Mouse (Mus musculus) heart, embryonic 11.5 days (tissue): ENCODE measurements at regions not wholly inside any gene's neighbourhood (a gene's known extent, or its start where the extent isn't known, plus 50 kb on each side); places are given as distances from the start of the nearest gene placed in this dataset.

Source experiments
- ATAC-seq: fragments of 200-750 bp; cut with Nextera tagmentation; replicated peaks from 2 replicates; pipeline ENCODE4 v1.8.0; 2017; ENCODE audit warnings: moderate library complexity; ENCODE audit not compliant: insufficient number of reproducible peaks, low FRiP score, low TSS enrichment
- H3K27ac ChIP-seq: fragments of 300-500 bp; sonication (generic); 2 replicates; pipeline ENCODE4 v1.5.1; 2014; ENCODE audit warnings: mild to moderate bottlenecking, low read depth, low read length
- H3K27me3 ChIP-seq: fragments of 300-500 bp; sonication (generic); 2 replicates; pipeline ENCODE4 v1.6.1; 2014; ENCODE audit warnings: mild to moderate bottlenecking, low read length, mixed read lengths; ENCODE audit not compliant: control insufficient read depth, insufficient read depth
- H3K36me3 ChIP-seq: fragments of 300-500 bp; sonication (generic); 2 replicates; pipeline ENCODE4 v1.6.1; 2014; ENCODE audit warnings: mild to moderate bottlenecking, low read length, moderate library complexity, mixed read lengths; ENCODE audit not compliant: control insufficient read depth, insufficient read depth
- H3K4me1 ChIP-seq: fragments of 300-500 bp; sonication (generic); 2 replicates; pipeline ENCODE4 v1.6.1; 2014; ENCODE audit warnings: low read length; ENCODE audit not compliant: control insufficient read depth, insufficient read depth
- H3K4me2 ChIP-seq: fragments of 300-500 bp; sonication (generic); 2 replicates; pipeline ENCODE4 v1.6.1; 2014; ENCODE audit warnings: mild to moderate bottlenecking, moderate library complexity
- H3K4me3 ChIP-seq: fragments of 300-500 bp; sonication (generic); 2 replicates; pipeline ENCODE4 v1.5.1; 2014; ENCODE audit warnings: low read depth, low read length
- H3K9ac ChIP-seq: fragments of 300-500 bp; sonication (generic); 2 replicates; pipeline ENCODE4 v1.6.1; 2014; ENCODE audit warnings: mild to moderate bottlenecking, low read depth, low read length, moderate library complexity
- H3K9me3 ChIP-seq: fragments of 300-500 bp; sonication (generic); replicated peaks from 2 replicates; pipeline ENCODE4 v1.6.1; 2016; ENCODE audit warnings: low read length; ENCODE audit not compliant: control insufficient read depth
- WGBS: fragments of 180-500 bp; shearing (Covaris S2); extraction: QIAGEN DNeasy Blood & Tissue Kit; methylation state at CpG from one replicate; pipeline ENCODE4 v1.1.7; 2014; ENCODE audit not compliant: insufficient replicate concordance; 5-methylcytosine and 5-hydroxymethylcytosine counted together

DNA sequence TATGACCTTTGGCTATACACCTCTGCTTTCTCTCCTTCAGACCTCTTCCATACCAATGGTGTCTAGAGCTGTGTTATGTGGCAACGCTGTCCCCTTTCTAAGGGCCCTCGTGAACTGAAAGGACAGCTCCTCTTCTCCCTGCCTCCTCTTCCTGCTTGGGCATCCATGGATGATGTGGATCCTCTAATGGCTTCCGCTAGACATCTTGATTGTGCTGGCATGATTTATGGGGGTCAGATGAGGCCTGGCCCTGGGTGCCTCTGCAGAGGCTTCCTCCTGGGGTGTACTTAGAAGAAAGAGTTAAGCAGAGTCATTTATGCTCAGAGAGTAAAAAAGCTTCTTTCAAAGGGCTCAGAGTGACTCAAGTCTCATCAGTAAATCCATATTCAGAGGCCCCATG, 131.5 kb upstream of the 9630041A04Rik start:
- no peak for ATAC-seq
- Histone ChIP-seq H3K27me3 (no peaks in the 10 kb centered on the region), H3K4me3 (no peak overlapping the region), H3K4me1 (no peaks in the 10 kb centered on the region), H3K9ac (no peak overlapping the region), H3K36me3 (no peaks in the 10 kb centered on the region), H3K27ac (no peak overlapping the region), H3K4me2 (no peak overlapping the region), H3K9me3 (no peaks in the 10 kb centered on the region)
- WGBS: 58% methylated on average over 3 of the region's 3 CpGs

DNA sequence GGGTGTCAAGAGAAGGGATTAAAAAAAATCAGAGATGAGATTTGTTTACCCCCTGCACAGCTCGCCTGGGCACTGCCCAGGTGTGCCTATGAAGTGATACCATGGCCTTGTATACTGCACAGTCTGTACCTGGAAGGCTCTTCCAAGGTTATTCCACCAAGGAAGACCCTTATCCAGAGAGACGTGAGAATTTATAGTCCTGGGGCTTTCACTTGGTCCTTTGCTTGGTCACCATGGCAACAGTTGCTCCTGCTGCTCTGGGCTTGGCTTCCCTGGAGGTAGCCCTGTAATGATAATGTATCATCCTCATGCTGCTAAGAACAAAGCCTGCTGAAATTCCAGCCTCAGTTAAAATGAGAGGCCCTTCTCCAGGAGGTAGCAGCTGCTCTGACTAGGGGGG, 143.7 kb upstream of the 9630041A04Rik start:
- WGBS: 35% methylated on average over 2 of the region's 2 CpGs
- no peak overlapping the region for H3K9ac ChIP-seq
- no peak overlapping the region for H3K27ac ChIP-seq
- ATAC-seq: no peak
- no peaks in the 10 kb centered on the region for H3K9me3 ChIP-seq
- no peak overlapping the region for H3K4me3 ChIP-seq
- H3K4me2 ChIP-seq: no peak overlapping the region
- no peaks in the 10 kb centered on the region for H3K36me3 ChIP-seq
- H3K4me1 ChIP-seq: no peaks in the 10 kb centered on the region
- no peaks in the 10 kb centered on the region for H3K27me3 ChIP-seq

DNA sequence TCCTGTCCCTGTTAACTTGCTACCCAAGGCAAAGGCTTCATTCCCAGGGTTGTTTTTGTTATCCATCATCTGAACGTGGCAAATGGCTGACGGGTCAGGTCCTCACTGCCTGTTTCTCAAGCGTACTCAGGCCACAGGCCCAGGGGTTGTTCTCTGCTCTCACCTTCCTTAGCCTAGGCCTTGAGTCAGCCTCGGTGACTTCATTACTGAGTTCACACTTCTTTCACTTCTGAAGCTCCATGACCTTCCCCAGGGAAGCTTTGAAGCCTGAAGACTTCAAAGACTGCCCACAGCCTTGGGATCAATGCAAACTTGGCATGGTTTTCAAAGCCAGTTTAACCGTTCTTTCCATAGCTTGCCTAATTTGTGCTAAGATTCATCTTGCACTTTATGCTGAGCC, 145.3 kb upstream of the 9630041A04Rik start:
- Histone ChIP-seq H3K4me1 (no peaks in the 10 kb centered on the region), H3K4me3 (no peak overlapping the region), H3K36me3 (no peaks in the 10 kb centered on the region), H3K9me3 (no peaks in the 10 kb centered on the region), H3K9ac (no peak overlapping the region), H3K27me3 (no peaks in the 10 kb centered on the region), H3K4me2 (no peak overlapping the region), H3K27ac (no peak overlapping the region)
- 45% methylated on average over 5 of the region's 5 CpGs for WGBS
- no peak for ATAC-seq

DNA sequence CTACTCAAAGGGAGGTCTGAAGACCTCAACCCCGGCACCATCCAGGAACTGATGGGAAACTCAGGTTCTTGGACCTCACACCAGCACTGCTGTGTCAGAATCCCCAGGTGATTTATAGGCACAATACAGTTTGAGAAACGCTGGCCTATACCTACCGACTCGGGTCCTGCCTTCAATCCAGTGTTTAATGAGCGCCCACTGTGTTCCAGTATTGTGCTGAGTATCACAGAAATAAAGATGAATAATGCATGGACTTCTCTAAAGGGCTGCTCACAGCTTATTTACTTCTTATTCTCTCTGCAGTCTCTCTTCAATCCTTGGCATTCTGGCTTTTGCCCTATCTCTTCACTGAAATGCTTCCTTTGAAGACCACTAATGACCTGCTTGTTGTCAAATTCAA, 146.8 kb upstream of the 9630041A04Rik start:
- Histone ChIP-seq H3K9ac (no peak overlapping the region), H3K4me2 (no peak overlapping the region), H3K36me3 (no peaks in the 10 kb centered on the region), H3K9me3 (no peaks in the 10 kb centered on the region), H3K27me3 (no peaks in the 10 kb centered on the region), H3K4me3 (no peak overlapping the region), H3K27ac (no peak overlapping the region), H3K4me1 (no peaks in the 10 kb centered on the region)
- 82% methylated on average over 5 of the region's 5 CpGs for WGBS
- ATAC-seq: no peak

DNA sequence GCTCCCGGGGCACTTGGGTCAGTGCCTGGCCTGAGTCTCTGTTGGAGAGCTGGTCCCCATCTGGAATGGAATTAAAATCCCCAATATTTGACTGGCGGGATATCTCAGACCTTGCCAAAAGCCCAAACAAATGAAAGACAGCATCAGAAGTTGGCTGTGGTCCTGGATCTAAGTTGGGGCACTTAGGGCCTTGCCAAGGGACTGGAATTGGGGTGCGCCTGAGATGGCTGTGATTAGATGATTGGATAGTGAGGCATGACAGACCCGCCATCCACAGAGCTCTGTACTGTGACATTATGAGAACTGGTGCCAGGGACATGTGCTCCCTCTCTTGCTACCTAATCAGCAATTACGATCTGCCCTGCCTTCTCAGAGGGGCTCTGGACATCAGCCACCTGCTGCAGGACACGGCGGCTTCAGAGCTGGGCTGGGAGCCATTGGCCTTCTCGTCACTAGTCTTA, 151.0 kb upstream of the 9630041A04Rik start:
- no peak overlapping the region for H3K4me2 ChIP-seq
- H3K27me3 ChIP-seq: no peaks in the 10 kb centered on the region
- H3K9ac ChIP-seq: no peak overlapping the region
- no peaks in the 10 kb centered on the region for H3K9me3 ChIP-seq
- ATAC-seq: no peak
- 80% methylated on average over 8 of the region's 8 CpGs for WGBS
- H3K4me3 ChIP-seq: no peak overlapping the region
- H3K27ac ChIP-seq: no peak overlapping the region
- H3K4me1 ChIP-seq: no peaks in the 10 kb centered on the region
- H3K36me3 ChIP-seq: no peaks in the 10 kb centered on the region

DNA sequence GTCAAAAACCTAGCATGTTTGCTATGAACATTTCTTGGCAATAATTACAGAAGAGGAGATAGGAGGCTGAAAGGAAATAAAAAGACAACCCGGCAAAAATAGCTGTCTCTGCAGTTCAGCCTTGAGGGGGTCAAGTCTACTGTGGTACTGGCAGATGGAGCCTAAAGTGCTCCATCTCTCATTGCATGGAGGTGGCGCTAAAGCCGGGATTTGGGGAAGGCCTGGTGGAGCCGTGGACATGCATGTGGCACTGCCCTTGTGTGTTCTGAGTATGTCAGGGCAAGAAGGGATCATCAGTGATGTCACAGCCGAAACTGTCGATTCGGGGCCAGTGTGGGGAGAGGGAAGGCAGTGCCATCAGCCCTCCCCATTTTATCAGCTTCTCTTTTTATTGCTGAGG, 161.3 kb upstream of the 9630041A04Rik start:
- 68% methylated on average over 7 of the region's 7 CpGs for WGBS
- no peak overlapping the region for H3K4me2 ChIP-seq
- ATAC-seq: no peak
- H3K36me3 ChIP-seq: no peaks in the 10 kb centered on the region
- H3K27me3 ChIP-seq: no peaks in the 10 kb centered on the region
- no peaks in the 10 kb centered on the region for H3K4me1 ChIP-seq
- no peaks in the 10 kb centered on the region for H3K9me3 ChIP-seq
- H3K4me3 ChIP-seq: no peak overlapping the region
- H3K9ac ChIP-seq: no peak overlapping the region
- H3K27ac ChIP-seq: no peak overlapping the region

DNA sequence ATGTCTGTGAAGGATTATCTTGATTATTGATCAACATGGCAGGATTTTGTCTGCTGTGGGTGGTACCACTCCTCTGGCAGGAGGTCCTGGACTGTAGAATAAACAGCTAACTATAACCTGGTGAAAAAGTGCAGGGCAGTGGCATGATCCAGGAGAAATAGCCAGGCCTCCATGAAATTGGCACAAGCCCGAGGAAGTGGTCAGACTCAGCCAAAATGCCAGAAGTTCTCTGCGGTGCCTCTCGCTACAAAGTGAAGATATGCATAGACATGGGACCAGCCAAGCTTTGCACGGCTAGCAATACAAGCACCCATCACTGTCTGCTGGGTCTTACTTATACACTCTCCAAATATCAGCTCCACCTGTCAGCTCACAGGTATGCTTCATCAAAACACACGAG, 167.6 kb upstream of the 9630041A04Rik start:
- Histone ChIP-seq H3K36me3 (no peaks in the 10 kb centered on the region), H3K27me3 (no peaks in the 10 kb centered on the region), H3K27ac (no peak overlapping the region), H3K4me1 (no peaks in the 10 kb centered on the region), H3K9me3 (no peaks in the 10 kb centered on the region), H3K4me2 (no peak overlapping the region), H3K9ac (no peak overlapping the region), H3K4me3 (no peak overlapping the region)
- 85% methylated on average over 5 of the region's 5 CpGs for WGBS
- ATAC-seq: no peak

DNA sequence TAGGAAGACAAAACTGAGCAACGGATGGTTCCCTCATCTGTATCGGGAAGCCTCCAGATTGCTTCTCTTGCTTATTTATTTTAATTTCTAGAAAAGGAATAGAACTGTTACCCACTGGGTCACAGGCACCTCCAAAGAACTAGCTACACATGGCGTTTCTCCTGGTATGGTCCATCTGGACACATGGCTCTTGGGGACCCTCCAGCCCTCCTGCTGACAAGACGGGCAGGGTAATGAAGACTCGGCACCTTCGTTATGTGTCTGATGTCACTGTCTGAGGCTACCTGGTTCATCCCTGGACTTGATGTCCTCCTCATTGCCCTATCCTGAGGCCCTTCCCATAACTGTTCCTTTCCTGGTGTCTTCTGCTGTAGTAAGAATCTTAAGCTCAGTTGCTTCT, 170.3 kb upstream of the 9630041A04Rik start:
- Histone ChIP-seq H3K36me3 (no peaks in the 10 kb centered on the region), H3K4me1 (no peaks in the 10 kb centered on the region), H3K4me3 (no peak overlapping the region), H3K9ac (no peak overlapping the region), H3K27me3 (no peaks in the 10 kb centered on the region), H3K27ac (no peak overlapping the region), H3K9me3 (no peaks in the 10 kb centered on the region), H3K4me2 (no peak overlapping the region)
- whole genome bisulfite sequencing: 78% methylated on average over 6 of the region's 6 CpGs
- ATAC-seq: no peak

DNA sequence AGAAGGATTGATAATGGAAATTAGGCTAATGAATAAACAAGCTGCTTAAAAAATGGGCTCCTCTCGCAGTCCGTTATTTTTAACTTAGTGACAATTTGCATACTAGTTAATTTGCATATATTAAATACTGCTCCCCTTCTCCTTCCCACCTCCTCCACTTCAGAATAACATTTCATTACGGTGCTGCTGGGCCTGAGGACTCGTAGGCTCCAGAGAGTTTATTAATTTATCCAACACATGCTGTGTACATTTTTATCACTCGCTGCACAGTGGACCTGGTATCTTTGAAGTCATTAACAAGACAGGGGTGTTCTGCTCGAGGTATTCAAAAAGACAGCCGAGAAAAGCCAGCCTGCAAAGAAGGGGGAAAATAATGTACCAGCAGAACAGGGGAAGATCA, 170.7 kb upstream of the 9630041A04Rik start:
- WGBS: 70% methylated on average over 7 of the region's 7 CpGs
- no peaks in the 10 kb centered on the region for H3K36me3 ChIP-seq
- ATAC-seq: no peak
- H3K4me2 ChIP-seq: no peak overlapping the region
- no peaks in the 10 kb centered on the region for H3K4me1 ChIP-seq
- H3K27ac ChIP-seq: no peak overlapping the region
- H3K9ac ChIP-seq: no peak overlapping the region
- H3K27me3 ChIP-seq: no peaks in the 10 kb centered on the region
- H3K9me3 ChIP-seq: no peaks in the 10 kb centered on the region
- no peak overlapping the region for H3K4me3 ChIP-seq
